Mouse (Mus musculus) v-Abl transformed pro-B cells (cell line): ENCODE data around the gene Insc.

ENCODE experiments used
- in situ Hi-C, 2 experiments: fragments of 400-800 bp; cut with MboI; formaldehyde crosslinking; loops; one replicate each; pipeline ENCODE4 v1.15.1; 2025; ENCODE audit not compliant: unreplicated experiment in 2 of 2

Insc gene

GRCm38 (mm10) chr7:114754626-114755025 is 11.1 kb downstream of the Insc start:
- in situ Hi-C loops = no loop called here

GRCm38 (mm10) chr7:114762660-114763059 is 19.2 kb downstream of the Insc start:
- in situ Hi-C loops = no loop called here

- in situ Hi-C loops = no loop called here
Observed at GRCm38 (mm10) chr7:114765273-114765672, 21.8 kb downstream of the Insc start.

GRCm38 (mm10) chr7:114766523-114766922 is 23.0 kb downstream of the Insc start:
- in situ Hi-C loops = no loop called here

GRCm38 (mm10) chr7:114768516-114768915 is 25.0 kb downstream of the Insc start:
- in situ Hi-C loops = no loop called here

- in situ Hi-C loops = no loop called here
Observed at GRCm38 (mm10) chr7:114769041-114769440, 25.5 kb downstream of the Insc start.

- in situ Hi-C loops = no loop called here
Observed at GRCm38 (mm10) chr7:114770586-114770985, 27.1 kb downstream of the Insc start.

GRCm38 (mm10) chr7:114771801-114772200 is 28.3 kb downstream of the Insc start:
- in situ Hi-C loops = no loop called here

- in situ Hi-C loops = no loop called here
Observed at GRCm38 (mm10) chr7:114773781-114774180, 30.3 kb downstream of the Insc start.

GRCm38 (mm10) chr7:114775856-114776255 is 32.4 kb downstream of the Insc start:
- in situ Hi-C loops = no loop called here

- in situ Hi-C loops = no loop called here
Observed at GRCm38 (mm10) chr7:114778156-114778770, 34.8 kb downstream of the Insc start.

GRCm38 (mm10) chr7:114779056-114779660 is 35.7 kb downstream of the Insc start:
- in situ Hi-C loops = no loop called here

GRCm38 (mm10) chr7:114783291-114783690 is 39.8 kb downstream of the Insc start:
- in situ Hi-C loops = no loop called here

GRCm38 (mm10) chr7:114791087-114791486 is 47.6 kb downstream of the Insc start:
- in situ Hi-C loops = no loop called here

GRCm38 (mm10) chr7:114792026-114792425 is 48.5 kb downstream of the Insc start:
- in situ Hi-C loops = no loop called here

GRCm38 (mm10) chr7:114794400-114794799 is 50.9 kb downstream of the Insc start:
- in situ Hi-C loops = no loop called here

- in situ Hi-C loops = loop anchor here (25.0 kb wide), 6 partner anchors 565 to 1665 kb away; partner anchors contain the start of gene Pth (in 1 of the 2)
Observed at GRCm38 (mm10) chr7:114802576-114802975, 59.1 kb downstream of the Insc start.

GRCm38 (mm10) chr7:114805311-114805710 is 61.8 kb downstream of the Insc start:
- in situ Hi-C loops = loop anchor here (25.0 kb wide), 6 partner anchors 568 to 1668 kb away; partner anchors contain the start of gene Pth (in 1 of the 2)

GRCm38 (mm10) chr7:114807343-114807742 is 63.8 kb downstream of the Insc start:
- in situ Hi-C loops = loop anchor here (25.0 kb wide), 6 partner anchors 570 to 1670 kb away; partner anchors contain the start of gene Pth (in 1 of the 2)

GRCm38 (mm10) chr7:114808341-114808740 is 64.8 kb downstream of the Insc start:
- in situ Hi-C loops = loop anchor here (25.0 kb wide), 6 partner anchors 571 to 1671 kb away; partner anchors contain the start of gene Pth (in 1 of the 2)

GRCm38 (mm10) chr7:114817291-114817806 is 73.9 kb downstream of the Insc start:
- in situ Hi-C loops = loop anchor here (5.0 to 25.0 kb wide), 11 partner anchors 313 to 1680 kb away; partner anchors contain the start of genes Copb1 (in 1 of the 2) and Pth (in 1 of the 2)
